Mouse (Mus musculus) intestine, embryonic 16.5 days (tissue): ENCODE measurements around the gene Oscp1. TPM values are rescaled to one million over a fixed set of nuclear protein-coding genes. Genes with fewer than 3 reads are reported as not detected.

Experiments
- ATAC-seq: fragments of 200-750 bp; cut with Nextera tagmentation; 2 replicates; pipeline ENCODE4 v1.8.0; 2017; ENCODE audit warnings: moderate TSS enrichment, moderate library complexity
- H3K27ac ChIP-seq: fragments of 300-500 bp; sonication (generic); 2 replicates; pipeline ENCODE4 v1.5.1; 2014; ENCODE audit warnings: mild to moderate bottlenecking, low read length
- H3K27me3 ChIP-seq: fragments of 300-500 bp; sonication (generic); replicated peaks from 2 replicates; pipeline ENCODE4 v1.6.1; 2014; ENCODE audit warnings: low read length, control low read depth, mixed read lengths; ENCODE audit not compliant: control insufficient read depth, insufficient read depth
- H3K36me3 ChIP-seq: fragments of 300-500 bp; sonication (generic); 2 replicates; pipeline ENCODE4 v1.6.1; 2014; ENCODE audit warnings: low read length, control low read depth; ENCODE audit not compliant: control insufficient read depth, insufficient read depth
- H3K4me1 ChIP-seq: fragments of 300-500 bp; sonication (generic); 2 replicates; pipeline ENCODE4 v1.6.1; 2014; ENCODE audit warnings: low read length, control low read depth, mixed read lengths; ENCODE audit not compliant: control insufficient read depth, insufficient read depth
- H3K4me2 ChIP-seq: fragments of 300-500 bp; sonication (generic); 2 replicates; pipeline ENCODE4 v1.6.1; 2014; ENCODE audit warnings: low read depth, low read length, control low read depth
- H3K4me3 ChIP-seq: fragments of 300-500 bp; sonication (generic); 2 replicates; pipeline ENCODE4 v1.5.1; 2014; ENCODE audit warnings: mild to moderate bottlenecking, low read length
- H3K9ac ChIP-seq: fragments of 300-500 bp; sonication (generic); 2 replicates; pipeline ENCODE4 v1.6.1; 2014; ENCODE audit warnings: low read depth, low read length
- H3K9me3 ChIP-seq: fragments of 300-500 bp; sonication (generic); 2 replicates; pipeline ENCODE4 v1.6.1; 2016; ENCODE audit warnings: low read length, control low read depth; ENCODE audit not compliant: control insufficient read depth
- WGBS: fragments of 180-500 bp; shearing (Covaris S2); extraction: QIAGEN DNeasy Blood & Tissue Kit; methylation state at CpG from one replicate; pipeline ENCODE4 v1.1.7; 2014; 5-methylcytosine and 5-hydroxymethylcytosine counted together
- polyA plus RNA-seq: library from polyadenylated mRNA; unstranded; fragments of >200 nt; fragmentation: Nextera tagmentation; extraction: Ambion mirVana; gene quantifications from 2 replicates; pipeline ENCODE4 v1.2.1, GENCODE M21; 2015

The Oscp1 gene
- polyA plus RNA-seq, 1 experiment from 2014 or later: 11.1 TPM

GRCm38 (mm10) chr4:126115871-126116521 is 57.6 kb downstream of the Oscp1 start:
- Histone ChIP-seq H3K4me1 (peaks cover 11% of the 10 kb centered on the region), H3K27ac (no peak overlapping the region), H3K4me2 (no peak overlapping the region), H3K4me3 (no peak overlapping the region), H3K9ac (no peak overlapping the region), H3K9me3 (no peaks in the 10 kb centered on the region), H3K36me3 (no peaks in the 10 kb centered on the region), H3K27me3 (no peaks in the 10 kb centered on the region)
- WGBS: 70% methylated on average over 6 of the region's 6 CpGs
- no peak for ATAC-seq

GRCm38 (mm10) chr4:126117116-126117515 is 58.8 kb downstream of the Oscp1 start:
- H3K9me3 ChIP-seq: 0 out of 2 replicates have a peak, but pooled peaks cover 5% of the 10 kb centered on the region
- H3K9ac ChIP-seq: no peak overlapping the region
- H3K4me2 ChIP-seq: no peak overlapping the region
- no peaks in the 10 kb centered on the region for H3K27me3 ChIP-seq
- H3K4me3 ChIP-seq: no peak overlapping the region
- no peak overlapping the region for H3K27ac ChIP-seq
- peaks cover 5% of the 10 kb centered on the region for H3K36me3 ChIP-seq
- H3K4me1 ChIP-seq: peaks cover 8% of the 10 kb centered on the region; the same call in 1 of the 2 replicates
- ATAC-seq: no peak
- WGBS: 78% methylated on average over 8 of the region's 8 CpGs

GRCm38 (mm10) chr4:126118651-126119050 is 60.3 kb downstream of the Oscp1 start:
- Histone ChIP-seq H3K9ac (no peak overlapping the region), H3K27me3 (no peaks in the 10 kb centered on the region), H3K4me1 (0 out of 2 replicates have a peak, but pooled peaks cover 3% of the 10 kb centered on the region), H3K4me3 (no peak overlapping the region), H3K4me2 (no peak overlapping the region), H3K27ac (no peak overlapping the region), H3K9me3 (0 out of 2 replicates have a peak, but pooled peaks cover 5% of the 10 kb centered on the region), H3K36me3 (peaks cover 7% of the 10 kb centered on the region)
- 80% methylated on average over 4 of the region's 4 CpGs for WGBS
- ATAC-seq: no peak

GRCm38 (mm10) chr4:126119051-126119450 is 60.7 kb downstream of the Oscp1 start:
- Histone ChIP-seq H3K27ac (no peak overlapping the region), H3K36me3 (peaks cover 7% of the 10 kb centered on the region), H3K4me3 (no peak overlapping the region), H3K4me2 (no peak overlapping the region), H3K9ac (no peak overlapping the region), H3K9me3 (0 out of 2 replicates have a peak, but pooled peaks cover 5% of the 10 kb centered on the region), H3K27me3 (no peaks in the 10 kb centered on the region), H3K4me1 (no peaks in the 10 kb centered on the region)
- no peak for ATAC-seq
- WGBS: 76% methylated on average over 1 of the region's 1 CpGs

- H3K9me3 ChIP-seq: 0 out of 2 replicates have a peak, but pooled peaks cover 5% of the 10 kb centered on the region
- ATAC-seq: no peak
- H3K4me2 ChIP-seq: no peak overlapping the region
- H3K27me3 ChIP-seq: no peaks in the 10 kb centered on the region
- H3K9ac ChIP-seq: no peak overlapping the region
- peaks cover 7% of the 10 kb centered on the region for H3K36me3 ChIP-seq
- no peaks in the 10 kb centered on the region for H3K4me1 ChIP-seq
- WGBS: 88% methylated on average over 5 of the region's 5 CpGs
- H3K27ac ChIP-seq: no peak overlapping the region
- H3K4me3 ChIP-seq: no peak overlapping the region
These were observed 61.7 kb downstream of the Oscp1 start for GRCm38 (mm10) chr4:126120052-126120451.

- H3K27ac ChIP-seq: no peak overlapping the region
- no peak for ATAC-seq
- H3K4me3 ChIP-seq: no peak overlapping the region
- WGBS: 96% methylated on average over 2 of the region's 2 CpGs
- H3K27me3 ChIP-seq: no peaks in the 10 kb centered on the region
- 0 out of 2 replicates have a peak, but pooled peaks cover 5% of the 10 kb centered on the region for H3K9me3 ChIP-seq
- peaks cover 8% of the 10 kb centered on the region for H3K36me3 ChIP-seq
- no peaks in the 10 kb centered on the region for H3K4me1 ChIP-seq
- H3K9ac ChIP-seq: no peak overlapping the region
- no peak overlapping the region for H3K4me2 ChIP-seq
These were observed 62.1 kb downstream of the Oscp1 start for GRCm38 (mm10) chr4:126120506-126120905.

- 79% methylated on average over 10 of the region's 10 CpGs for WGBS
- Histone ChIP-seq H3K4me1 (no peaks in the 10 kb centered on the region), H3K27me3 (no peaks in the 10 kb centered on the region), H3K4me2 (no peak overlapping the region), H3K9me3 (0 out of 2 replicates have a peak, but pooled peaks cover 5% of the 10 kb centered on the region), H3K27ac (no peak overlapping the region), H3K36me3 (peaks cover 11% of the 10 kb centered on the region), H3K4me3 (no peak overlapping the region), H3K9ac (no peak overlapping the region)
- no peak for ATAC-seq
These were observed 65.1 kb downstream of the Oscp1 start for GRCm38 (mm10) chr4:126123309-126124040.

- peak overlapping the region; percentile 78 for H3K27ac ChIP-seq
- 48% methylated on average over 11 of the region's 11 CpGs for WGBS
- ATAC-seq: peak; percentile 70
- no peaks in the 10 kb centered on the region for H3K27me3 ChIP-seq
- peaks cover 22% of the 10 kb centered on the region for H3K4me1 ChIP-seq
- no peaks in the 10 kb centered on the region for H3K9me3 ChIP-seq
- H3K36me3 ChIP-seq: peaks cover 19% of the 10 kb centered on the region
- no peak overlapping the region for H3K4me2 ChIP-seq
- no peak overlapping the region for H3K4me3 ChIP-seq
- no peak overlapping the region for H3K9ac ChIP-seq
These were observed 72.1 kb downstream of the Oscp1 start for GRCm38 (mm10) chr4:126130502-126130901.

GRCm38 (mm10) chr4:126131290-126132121 is 73.1 kb downstream of the Oscp1 start:
- Histone ChIP-seq H3K9ac (no peak overlapping the region), H3K27ac (peak overlapping the region; percentile 65), H3K4me2 (no peak overlapping the region), H3K27me3 (no peaks in the 10 kb centered on the region), H3K9me3 (no peaks in the 10 kb centered on the region), H3K4me3 (no peak overlapping the region), H3K4me1 (peaks cover 22% of the 10 kb centered on the region), H3K36me3 (peaks cover 25% of the 10 kb centered on the region)
- ATAC-seq: peak; percentile 61
- WGBS: 53% methylated on average over 10 of the region's 10 CpGs
